Mouse (Mus musculus) C2C12 (cell line): Measurements from ENCODE around the gene Robo1.

Experiments used
- CEBPB ChIP-seq: IDR thresholded peaks from one replicate; pipeline ENCODE4 v1.6.1; 2011; ENCODE audit warnings: low read depth, mild to moderate bottlenecking, control low read depth, moderate library complexity
- CTCF ChIP-seq: IDR thresholded peaks from one replicate; pipeline ENCODE4 v1.5.1; 2011; ENCODE audit not compliant: control insufficient read depth, insufficient read depth, insufficient read length
- FOSL1 ChIP-seq: IDR thresholded peaks from one replicate; pipeline ENCODE4 v1.8.0; 2011; ENCODE audit warnings: mild to moderate bottlenecking, low read length; ENCODE audit not compliant: poor library complexity, insufficient read depth, severe bottlenecking
- MAX ChIP-seq: IDR thresholded peaks from one replicate; pipeline ENCODE4 v1.6.1; 2011; ENCODE audit warnings: mild to moderate bottlenecking, control low read depth
- MYOD1 ChIP-seq: IDR thresholded peaks from one replicate; pipeline ENCODE4 v1.6.1; 2011; ENCODE audit warnings: low read depth; ENCODE audit not compliant: control insufficient read depth, insufficient read length
- MYOG ChIP-seq: IDR thresholded peaks from one replicate; pipeline ENCODE4 v1.6.1; 2011; ENCODE audit not compliant: control insufficient read depth, insufficient read length; ENCODE audit errors: extremely low read depth
- USF1 ChIP-seq: IDR thresholded peaks from one replicate; pipeline ENCODE4 v1.6.1; 2011; ENCODE audit warnings: low read depth, mild to moderate bottlenecking, control low read depth, moderate library complexity

DNA sequence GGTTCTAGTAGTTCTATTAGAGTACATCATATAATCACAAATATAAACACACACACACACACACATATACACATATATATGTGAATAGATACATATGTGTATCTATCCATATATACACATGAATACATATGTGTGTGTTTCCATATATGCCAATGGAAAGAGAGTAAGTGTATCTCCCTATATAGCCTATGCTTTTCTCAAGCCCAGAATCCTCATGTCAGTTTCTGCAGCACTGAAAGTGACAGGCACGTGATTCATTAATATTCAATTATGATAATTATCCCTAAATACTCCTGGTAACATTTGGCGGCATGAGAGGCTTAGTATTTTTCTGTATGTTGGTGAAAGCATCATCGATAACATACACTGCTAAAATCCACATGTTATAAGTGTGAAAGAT lies 20.5 kb downstream of the Robo1 start:
- TF ChIP-seq CTCF (no peak), USF1 (no peak), MAX (no peak), CEBPB (no peak), MYOG (no peak), MYOD1 (no peak), FOSL1 (no peak)
